Mouse (Mus musculus): ENCODE results near the gene Acad8. TPM values are rescaled to one million over a fixed set of nuclear protein-coding genes. Genes with fewer than 3 reads are reported as not detected.

The Acad8 gene
- 6.5 to 8.0 TPM (median 7.3 TPM) in 4 replicates for total RNA-seq (2023)

GRCm38 (mm10) chr9:26999461-27000395, at the start of gene Acad8, which contains the start of gene Thyn1:
Acad8 (minus strand) TSS chr9:26999566.
Thyn1 (plus strand) TSS chr9:26999710.

GRCm38 (mm10) chr9:27029828-27030762, 30.7 kb upstream of the Acad8 start, which contains the start of the genes Vps26b and Ncapd3:
Vps26b (minus strand) TSS chr9:27030065.
Ncapd3 (plus strand) TSS chr9:27030175.

Other genes starting within 250 kb of the Acad8 start
- not detected in 4 replicates for gene Glb1l2, start 193.1 kb downstream of the Acad8 start, total RNA-seq (2023)
- gene Glb1l3, start 138.7 kb downstream of the Acad8 start, total RNA-seq (2023): not detected in 4 replicates
- not detected in 4 replicates for gene Gm1110, start 76.5 kb downstream of the Acad8 start, total RNA-seq (2023)
- gene Thyn1, start 144 bp upstream of the Acad8 start, total RNA-seq (2023): 5.5 to 7.3 TPM (median 5.7 TPM) in 4 replicates
- 1.7 to 2.7 TPM (median 2.4 TPM) in 4 replicates for gene Vps26b, start 30.5 kb upstream of the Acad8 start, total RNA-seq (2023)
- 14.1 to 20.1 TPM (median 18.2 TPM) in 4 replicates for gene Ncapd3, start 30.6 kb upstream of the Acad8 start, total RNA-seq (2023)
- gene Jam3, start 155.9 kb upstream of the Acad8 start, total RNA-seq (2023): not detected in 4 replicates

All from B cell, adult 62 days (primary cell).